Mouse (Mus musculus): ENCODE measurements around the gene Mfn2. TPM values are rescaled to one million over a fixed set of nuclear protein-coding genes. Genes with fewer than 3 reads are reported as not detected.
A peak's percentile ranks its signal among the peaks of the same experiment; 100 is the strongest.
"Not testable (repeated sequence)": the region's sequence is repeated elsewhere in the genome, so short reads cannot be mapped to it uniquely, and the experiment has no call there.

Gene Mfn2
- polyA plus RNA-seq, 1 experiment from 2014 or later: 104 TPM

GRCm38 (mm10) chr4:147879865-147880264, 24.6 kb downstream of the Mfn2 start:
- Histone ChIP-seq H3K27me3 (replicated peaks) (no peaks in the 10 kb centered on the region), H3K4me3 (no peak overlapping the region), H3K36me3 (replicated peaks) (peaks cover 56% of the 10 kb centered on the region), H3K4me1 (no peaks in the 10 kb centered on the region), H3K27ac (no peak overlapping the region), H3K9ac (no peak overlapping the region), H3K9me3 (no peaks in the 10 kb centered on the region), H3K4me2 (no peak overlapping the region)
- ATAC-seq (replicated peaks): no peak
- 49% methylated on average over 5 of the region's 5 CpGs for WGBS

- H3K27me3 ChIP-seq (replicated peaks): no peaks in the 10 kb centered on the region
- WGBS: 84% methylated on average over 2 of the region's 2 CpGs
- no peak overlapping the region for H3K4me3 ChIP-seq
- H3K27ac ChIP-seq: no peak overlapping the region
- H3K4me1 ChIP-seq: no peaks in the 10 kb centered on the region
- H3K4me2 ChIP-seq: no peak overlapping the region
- peaks cover 60% of the 10 kb centered on the region for H3K36me3 ChIP-seq (replicated peaks)
- no peak for ATAC-seq (replicated peaks)
- no peaks in the 10 kb centered on the region for H3K9me3 ChIP-seq
- H3K9ac ChIP-seq: no peak overlapping the region
Measured at GRCm38 (mm10) chr4:147879456-147879855, 25.0 kb downstream of the Mfn2 start.

- H3K36me3 ChIP-seq (replicated peaks): peaks cover 60% of the 10 kb centered on the region
Measured at GRCm38 (mm10) chr4:147878537-147878936, 26.0 kb downstream of the Mfn2 start.

GRCm38 (mm10) chr4:147875852-147876575, 28.5 kb downstream of the Mfn2 start:
- no peak overlapping the region for H3K4me3 ChIP-seq
- H3K9ac ChIP-seq: no peak overlapping the region
- ATAC-seq (replicated peaks): no peak
- WGBS: 87% methylated on average over 4 of the region's 4 CpGs
- H3K27ac ChIP-seq: no peak overlapping the region
- H3K36me3 ChIP-seq (replicated peaks): peaks cover 54% of the 10 kb centered on the region
- no peaks in the 10 kb centered on the region for H3K27me3 ChIP-seq (replicated peaks)
- H3K9me3 ChIP-seq: no peaks in the 10 kb centered on the region
- H3K4me1 ChIP-seq: no peaks in the 10 kb centered on the region
- no peak overlapping the region for H3K4me2 ChIP-seq

More at GRCm38 (mm10) chr4:147878537-147878936, 26.0 kb downstream of the Mfn2 start:
- no peak overlapping the region for H3K9ac ChIP-seq
- no peaks in the 10 kb centered on the region for H3K27me3 ChIP-seq (replicated peaks)
- no peak overlapping the region for H3K27ac ChIP-seq
- no peaks in the 10 kb centered on the region for H3K4me1 ChIP-seq
- no peak for ATAC-seq (replicated peaks)
- 96% methylated on average over 9 of the region's 9 CpGs for WGBS
- H3K4me3 ChIP-seq: no peak overlapping the region
- no peaks in the 10 kb centered on the region for H3K9me3 ChIP-seq
- no peak overlapping the region for H3K4me2 ChIP-seq

GRCm38 (mm10) chr4:147869238-147869637, 35.3 kb downstream of the Mfn2 start:
- Histone ChIP-seq H3K4me2 (peak overlapping the region; percentile 67), H3K4me3 (peak overlapping the region; percentile 67), H3K4me1 (peaks cover 28% of the 10 kb centered on the region), H3K27me3 (replicated peaks) (no peaks in the 10 kb centered on the region), H3K27ac (no peak overlapping the region), H3K9ac (peak overlapping the region; percentile 37), H3K36me3 (replicated peaks) (peaks cover 21% of the 10 kb centered on the region), H3K9me3 (no peaks in the 10 kb centered on the region)
- ATAC-seq (replicated peaks): no peak
- 8% methylated on average over 5 of the region's 5 CpGs for WGBS

- ATAC-seq (replicated peaks): peak; percentile 96
- H3K9ac ChIP-seq: peak within 1 kb of the TSS; percentile 61
- H3K27me3 ChIP-seq (replicated peaks): no peaks in the 10 kb centered on the region
- peak within 1 kb of the TSS; percentile 77 for H3K27ac ChIP-seq
- under 1% methylated on average over 30 of the region's 30 CpGs for WGBS
- no peaks in the 10 kb centered on the region for H3K9me3 ChIP-seq
- peaks cover 28% of the 10 kb centered on the region for H3K4me1 ChIP-seq
- peak within 1 kb of the TSS; percentile 67 for H3K4me3 ChIP-seq
- peaks cover 16% of the 10 kb centered on the region for H3K36me3 ChIP-seq (replicated peaks)
- peak within 1 kb of the TSS; percentile 67 for H3K4me2 ChIP-seq
Measured at GRCm38 (mm10) chr4:147868450-147869031, 36.0 kb downstream of the Mfn2 start, which contains the start of the genes Miip and Fv1. TSS of gene Miip (minus strand) at chr4:147868816. TSS of gene Fv1 (plus strand) at chr4:147868979.

- WGBS: 11% methylated on average over 22 of the region's 22 CpGs
- peak overlapping the region; percentile 77 for H3K27ac ChIP-seq
- peak; percentile 13 for ATAC-seq (replicated peaks)
Measured at GRCm38 (mm10) chr4:147867563-147868449, 36.7 kb downstream of the Mfn2 start.

GRCm38 (mm10) chr4:147866793-147867192, 37.7 kb downstream of the Mfn2 start:
- Histone ChIP-seq H3K4me1 (peaks cover 28% of the 10 kb centered on the region), H3K36me3 (replicated peaks) (peaks cover 11% of the 10 kb centered on the region; the same call in 1 of the 2 replicates)
- not testable (repeated sequence) for H3K4me2 ChIP-seq; H3K27ac ChIP-seq; H3K9ac ChIP-seq; ATAC-seq (replicated peaks); H3K27me3 ChIP-seq (replicated peaks); H3K4me3 ChIP-seq; H3K9me3 ChIP-seq
- 55% methylated on average over 3 of the region's 3 CpGs for WGBS

More at GRCm38 (mm10) chr4:147867563-147868449, 36.7 kb downstream of the Mfn2 start:
- Histone ChIP-seq H3K36me3 (replicated peaks) (peaks cover 12% of the 10 kb centered on the region), H3K4me2 (peak overlapping the region; percentile 67), H3K4me3 (peak overlapping the region; percentile 67), H3K4me1 (peaks cover 28% of the 10 kb centered on the region), H3K9ac (peak overlapping the region; percentile 61), H3K27me3 (replicated peaks) (no peaks in the 10 kb centered on the region), H3K9me3 (no peaks in the 10 kb centered on the region)

- H3K9me3 ChIP-seq: no peaks in the 10 kb centered on the region
- WGBS: 95% methylated on average over 9 of the region's 9 CpGs
- H3K36me3 ChIP-seq (replicated peaks): peaks cover 19% of the 10 kb centered on the region; the same call in 1 of the 2 replicates
- no peak overlapping the region for H3K9ac ChIP-seq
- H3K27me3 ChIP-seq (replicated peaks): no peaks in the 10 kb centered on the region
- peaks cover 28% of the 10 kb centered on the region for H3K4me1 ChIP-seq
- H3K4me3 ChIP-seq: no peak overlapping the region
- no peak overlapping the region for H3K4me2 ChIP-seq
- H3K27ac ChIP-seq: no peak overlapping the region
- no peak for ATAC-seq (replicated peaks)
Measured at GRCm38 (mm10) chr4:147866056-147866455, 38.4 kb downstream of the Mfn2 start.

GRCm38 (mm10) chr4:147865651-147866050, 38.9 kb downstream of the Mfn2 start:
- H3K27ac ChIP-seq: no peak overlapping the region
- no peaks in the 10 kb centered on the region for H3K27me3 ChIP-seq (replicated peaks)
- WGBS: 92% methylated on average over 6 of the region's 6 CpGs
- H3K4me3 ChIP-seq: no peak overlapping the region
- H3K9ac ChIP-seq: no peak overlapping the region
- H3K4me2 ChIP-seq: no peak overlapping the region
- H3K4me1 ChIP-seq: peaks cover 28% of the 10 kb centered on the region
- no peak for ATAC-seq (replicated peaks)
- H3K9me3 ChIP-seq: no peaks in the 10 kb centered on the region
- H3K36me3 ChIP-seq (replicated peaks): peaks cover 23% of the 10 kb centered on the region; the same call in 1 of the 2 replicates

- H3K4me2 ChIP-seq: no peak overlapping the region
- no peaks in the 10 kb centered on the region for H3K9me3 ChIP-seq
- no peaks in the 10 kb centered on the region for H3K27me3 ChIP-seq (replicated peaks)
- WGBS: 94% methylated on average over 3 of the region's 3 CpGs
- H3K36me3 ChIP-seq (replicated peaks): peaks cover 26% of the 10 kb centered on the region; the same call in 1 of the 2 replicates
- peaks cover 1% of the 10 kb centered on the region for H3K4me1 ChIP-seq
- H3K4me3 ChIP-seq: no peak overlapping the region
- no peak overlapping the region for H3K9ac ChIP-seq
- no peak for ATAC-seq (replicated peaks)
- no peak overlapping the region for H3K27ac ChIP-seq
Measured at GRCm38 (mm10) chr4:147862051-147862450, 42.5 kb downstream of the Mfn2 start.

- Histone ChIP-seq H3K9me3 (0 out of 2 replicates have a peak, but pooled peaks cover under 1% of the 10 kb centered on the region), H3K9ac (no peak overlapping the region), H3K4me1 (peaks cover 10% of the 10 kb centered on the region), H3K27ac (no peak overlapping the region), H3K27me3 (replicated peaks) (no peaks in the 10 kb centered on the region), H3K36me3 (replicated peaks) (peaks cover 2% of the 10 kb centered on the region), H3K4me2 (no peak overlapping the region), H3K4me3 (no peak overlapping the region)
- no peak for ATAC-seq (replicated peaks)
- WGBS: 81% methylated on average over 2 of the region's 2 CpGs
Measured at GRCm38 (mm10) chr4:147850776-147851175, 53.7 kb downstream of the Mfn2 start.

Measured in midbrain, embryonic 15.5 days (tissue).